Mouse (Mus musculus) MN1 (cell line): Measurements from ENCODE around the gene AC129217.1.

Experiments used
- DNase-seq: peaks from one replicate; pipeline ENCODE4 v3.0.0-alpha.2; 2016; ENCODE audit warnings: low spot score

The AC129217.1 gene

DNA sequence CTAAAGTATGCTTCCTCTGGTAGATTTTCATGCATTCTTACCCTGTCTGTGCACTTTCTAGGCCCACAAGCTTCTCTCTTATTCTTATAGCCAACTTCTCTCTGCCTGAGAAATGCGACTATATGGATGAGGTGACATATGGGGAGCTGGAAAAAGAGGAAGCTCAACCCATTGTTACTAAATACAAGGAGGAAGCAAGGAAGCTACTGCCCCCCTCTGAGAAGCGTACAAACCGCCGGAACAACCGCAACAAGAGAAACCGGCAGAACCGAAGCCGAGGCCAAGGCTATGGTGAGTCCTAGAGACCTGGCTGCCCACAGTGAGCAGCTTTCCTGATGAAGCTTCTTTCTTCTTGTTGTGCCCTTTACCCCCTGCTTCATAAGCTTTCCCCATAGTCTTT, at the start of gene AC129217.1:
TSS of gene AC129217.1 (plus strand) at position 114 of the 400 bp plus-strand sequence.
- no peak for DNase-seq

DNA sequence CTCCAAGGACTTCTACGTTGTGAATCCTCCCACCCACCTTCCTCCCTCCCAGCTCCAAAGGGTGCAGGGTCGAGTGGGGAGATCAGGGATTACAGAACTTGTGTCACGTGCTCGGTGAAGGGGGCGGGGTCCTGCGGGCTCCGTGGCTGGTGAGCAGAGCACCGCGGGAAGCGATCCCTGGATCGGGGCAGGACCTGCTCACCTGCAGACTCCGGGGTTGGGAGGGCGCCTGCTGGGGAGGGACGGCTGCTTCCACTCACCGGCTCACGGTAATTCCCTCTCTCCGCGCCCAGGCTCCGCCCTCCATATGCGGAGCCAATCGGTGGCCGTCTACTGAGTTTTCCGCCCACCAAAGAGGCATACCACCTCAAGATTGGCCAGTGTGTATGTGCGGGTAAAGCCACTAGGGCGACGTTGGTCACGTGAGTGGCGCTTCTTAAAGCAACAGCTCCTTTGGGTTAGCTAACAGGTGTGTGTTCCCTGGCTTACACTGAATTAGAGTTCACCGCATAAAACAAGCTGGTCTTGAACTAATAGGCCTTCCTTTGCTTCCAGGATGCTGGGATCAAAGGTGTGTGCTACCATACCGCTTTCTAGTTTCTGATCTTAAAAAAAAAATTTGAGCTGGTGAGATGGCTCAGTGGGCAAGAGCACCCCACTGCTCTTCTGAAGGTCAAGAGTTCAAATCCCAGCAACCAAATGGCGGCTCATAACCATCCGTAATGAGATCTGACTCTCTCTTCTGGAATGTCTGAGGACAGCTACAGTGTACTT, 43.4 kb upstream of the AC129217.1 start, which contains the start of gene Taf6l:
TSS of gene Taf6l (minus strand) at position 410 of the 774 bp plus-strand sequence.
- peak; percentile 91 for DNase-seq

DNA sequence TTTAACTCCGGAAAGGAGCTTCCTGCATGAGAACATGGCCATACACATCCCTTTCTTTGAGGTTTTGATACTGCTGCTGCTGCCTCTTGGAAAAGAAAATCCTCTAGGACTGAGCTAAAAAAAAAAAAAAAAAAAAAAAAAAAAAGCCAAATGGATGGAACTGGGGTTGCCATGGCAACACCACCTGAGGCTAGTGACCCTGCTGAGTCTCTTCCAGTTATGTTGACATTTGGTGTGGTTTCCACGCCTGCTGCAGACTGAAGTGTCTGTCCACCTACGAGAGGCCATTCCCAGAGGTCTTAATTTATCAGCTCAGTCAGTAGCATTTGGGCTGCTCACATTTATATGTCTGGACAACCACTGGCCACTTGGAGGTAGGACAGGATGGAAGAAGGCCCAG, 41.1 kb upstream of the AC129217.1 start:
- peak; percentile 59 for DNase-seq

DNA sequence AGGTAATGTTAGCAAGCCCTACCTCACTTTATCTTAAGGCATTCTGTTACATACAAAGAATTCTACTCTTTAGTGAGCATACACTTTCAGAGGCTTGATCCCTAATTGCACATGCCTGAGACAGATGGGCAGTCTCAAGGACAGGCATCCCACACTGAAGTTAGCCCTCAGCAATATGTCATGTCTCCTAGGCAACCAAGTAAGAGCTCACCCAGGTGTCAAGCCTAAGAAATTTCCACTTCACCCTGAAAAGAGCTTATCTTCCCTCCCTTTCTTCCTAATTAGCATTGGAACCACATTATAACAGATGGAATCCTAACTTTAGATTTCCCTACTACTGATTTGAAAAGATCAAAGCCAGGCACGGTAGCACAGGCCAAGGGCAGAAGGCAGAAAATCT, 40.4 kb upstream of the AC129217.1 start:
- DNase-seq: no peak

DNA sequence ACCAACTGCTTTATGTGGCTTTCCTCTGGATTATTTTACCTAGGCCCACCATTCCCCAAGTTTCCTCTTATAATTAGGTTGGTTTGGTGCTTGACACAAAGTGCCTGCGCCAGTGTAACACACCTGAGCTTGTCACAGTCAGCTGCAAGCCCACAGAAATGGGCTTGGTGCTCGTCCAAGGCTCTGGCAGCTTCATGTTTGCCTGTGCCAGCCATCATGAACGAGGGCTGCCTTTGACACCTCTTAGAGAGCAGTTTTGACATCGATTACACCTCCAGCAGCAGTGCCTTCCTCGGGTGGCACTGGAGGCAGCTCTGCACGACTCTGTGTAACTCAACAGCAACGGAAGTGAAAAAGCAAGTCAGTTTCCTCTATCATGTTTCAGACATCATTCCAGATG, 39.4 kb upstream of the AC129217.1 start:
- no peak for DNase-seq

DNA sequence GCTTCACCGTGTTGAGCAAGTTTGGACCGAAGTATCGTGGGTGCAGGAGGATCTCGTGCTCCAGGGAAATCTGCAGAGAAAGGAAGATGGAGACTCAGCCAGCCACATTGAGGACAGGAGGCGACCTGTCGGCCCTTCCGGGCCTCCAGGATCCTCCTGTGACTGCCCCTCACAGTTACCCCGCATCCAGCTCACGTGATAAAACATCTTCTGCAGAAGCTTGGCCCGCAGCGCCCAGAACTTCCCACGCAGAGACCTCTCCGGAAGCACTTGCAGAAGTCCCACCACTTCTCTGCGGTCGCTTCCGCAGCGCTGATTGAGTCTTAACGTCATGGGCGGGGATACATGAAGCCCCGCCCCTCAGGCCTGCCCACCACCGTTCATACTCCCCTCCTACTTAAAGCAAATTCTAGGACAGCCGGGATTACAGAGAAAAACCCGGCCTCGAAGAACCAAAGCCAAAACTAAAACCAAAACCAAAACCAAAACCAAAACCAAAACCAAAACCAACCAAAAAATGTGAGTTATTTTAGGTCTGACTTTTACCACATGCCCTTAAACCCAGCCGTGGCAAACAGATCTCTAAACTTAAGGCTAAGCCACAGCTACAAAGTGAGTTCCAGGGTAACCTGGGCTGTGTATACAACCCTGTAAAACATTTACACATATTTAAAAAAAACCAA, 31.2 kb upstream of the AC129217.1 start, which contains the start of gene Polr2g:
TSS of gene Polr2g (minus strand) at position 314 of the 683 bp plus-strand sequence.
- peak; percentile 85 for DNase-seq

DNA sequence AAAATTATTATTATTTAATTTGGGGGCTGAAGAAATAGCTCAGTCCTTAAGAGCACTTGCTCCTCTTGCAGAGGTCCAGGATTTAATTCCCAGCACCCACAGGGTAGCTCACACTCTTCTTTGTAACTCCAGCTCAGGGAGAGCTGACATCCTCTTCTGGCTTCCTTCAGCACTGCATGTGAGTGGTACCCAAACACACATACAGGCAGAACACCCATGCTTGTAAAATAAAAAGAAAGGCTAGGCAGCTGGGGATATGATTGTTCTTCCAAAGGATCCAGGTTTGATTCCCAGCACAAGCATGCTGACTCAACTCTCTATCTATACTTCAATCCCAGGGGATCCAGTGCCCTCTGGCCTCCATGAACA, 30.6 kb upstream of the AC129217.1 start:
- no peak for DNase-seq

DNA sequence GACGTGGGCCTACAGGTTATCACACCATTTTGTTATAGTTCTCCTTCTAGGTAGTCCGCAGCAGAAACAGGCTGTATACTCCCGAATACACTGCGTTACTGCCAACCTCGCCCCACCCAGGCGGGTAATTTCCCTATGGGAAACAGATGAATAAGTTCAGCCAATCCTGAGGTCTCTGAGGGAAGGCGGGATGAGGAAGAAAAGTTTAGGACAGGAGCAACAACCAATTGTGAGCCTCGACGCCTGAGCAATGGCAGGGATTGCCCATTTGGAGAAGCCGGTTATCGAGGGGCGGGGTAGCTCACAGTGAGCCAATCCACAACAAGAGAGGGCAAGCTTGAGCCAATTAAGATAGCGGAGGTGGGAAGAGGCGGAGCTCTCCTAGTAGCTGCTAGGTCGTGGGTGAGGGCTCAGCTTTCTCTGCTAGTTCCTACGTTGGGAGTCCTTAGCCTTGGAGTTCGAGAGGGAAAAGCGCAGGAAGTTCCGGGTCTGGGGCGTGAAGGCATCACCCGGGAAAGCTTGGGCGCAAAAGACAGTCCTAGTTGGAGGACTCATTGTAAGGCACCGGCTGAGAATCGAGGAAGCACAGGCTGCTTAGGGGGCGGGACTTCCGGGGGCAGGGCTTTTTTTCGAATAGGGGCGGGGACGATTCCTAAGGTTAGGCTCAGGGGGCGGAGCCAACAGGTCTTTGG, 27.3 kb upstream of the AC129217.1 start, which contains the start of gene Zbtb3:
TSS of gene Zbtb3 (plus strand) at position 426 of the 692 bp plus-strand sequence.
- peak; percentile 95 for DNase-seq

DNA sequence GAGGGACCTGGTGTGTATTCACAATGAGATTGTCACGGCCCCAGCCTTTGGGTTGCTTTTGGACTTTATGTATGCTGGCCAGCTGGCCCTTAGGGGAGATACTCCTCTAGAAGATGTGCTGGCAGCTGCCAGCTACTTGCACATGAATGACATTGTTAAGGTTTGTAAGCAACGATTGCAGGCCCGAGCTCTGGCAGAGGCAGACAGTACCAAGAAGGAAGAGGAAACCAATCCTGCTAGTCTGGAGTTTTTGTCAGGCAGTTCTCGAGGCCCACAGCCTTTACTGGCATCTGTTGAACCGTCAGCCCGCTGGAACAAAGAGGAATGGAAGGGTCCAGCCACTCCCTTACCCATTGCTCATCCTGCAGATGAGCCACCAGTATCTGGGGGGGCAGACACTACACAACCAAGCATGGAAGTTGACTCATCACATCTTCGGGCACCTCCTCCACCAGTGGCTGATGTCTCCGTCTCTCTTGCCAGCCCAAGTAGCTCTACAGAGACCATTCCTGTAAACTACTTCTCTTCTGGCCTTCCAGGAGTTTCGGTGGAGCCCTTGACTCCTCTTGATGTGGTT, 26.3 kb upstream of the AC129217.1 start:
- DNase-seq: no peak

DNA sequence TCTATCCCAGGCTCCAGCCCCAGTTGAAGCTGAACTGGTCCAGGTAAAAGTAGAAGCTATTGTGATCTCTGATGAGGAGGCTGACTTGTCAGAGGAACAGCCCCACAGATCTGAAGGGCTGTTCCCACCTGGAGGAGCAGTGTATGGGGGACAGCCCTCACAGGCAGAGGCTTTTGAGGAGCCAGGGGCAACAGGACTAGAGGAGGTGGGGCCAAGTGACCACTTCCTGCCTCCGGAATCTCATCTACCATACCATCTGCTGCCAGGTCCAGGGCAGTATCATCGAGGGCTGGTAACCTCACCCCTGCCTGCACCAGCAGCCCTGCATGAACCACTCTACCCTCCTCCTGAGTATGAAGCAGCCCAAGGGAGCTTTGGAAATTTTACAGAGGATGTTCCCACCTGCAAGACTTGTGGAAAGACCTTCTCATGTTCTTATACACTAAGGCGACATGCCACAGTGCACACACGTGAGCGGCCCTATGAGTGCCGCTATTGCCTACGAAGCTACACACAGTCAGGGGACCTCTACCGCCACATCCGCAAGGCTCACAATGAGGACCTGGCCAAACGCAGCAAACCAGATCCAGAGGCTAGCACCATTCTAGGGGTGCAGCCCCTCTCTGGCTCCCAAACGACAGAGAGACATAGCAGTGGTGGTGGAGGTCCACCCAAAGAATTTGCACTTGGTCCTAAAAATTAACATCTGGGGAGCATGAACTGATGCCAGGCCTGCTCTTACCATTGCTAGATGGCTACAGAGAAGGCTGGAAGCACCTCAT, 25.5 kb upstream of the AC129217.1 start:
- DNase-seq: no peak

DNA sequence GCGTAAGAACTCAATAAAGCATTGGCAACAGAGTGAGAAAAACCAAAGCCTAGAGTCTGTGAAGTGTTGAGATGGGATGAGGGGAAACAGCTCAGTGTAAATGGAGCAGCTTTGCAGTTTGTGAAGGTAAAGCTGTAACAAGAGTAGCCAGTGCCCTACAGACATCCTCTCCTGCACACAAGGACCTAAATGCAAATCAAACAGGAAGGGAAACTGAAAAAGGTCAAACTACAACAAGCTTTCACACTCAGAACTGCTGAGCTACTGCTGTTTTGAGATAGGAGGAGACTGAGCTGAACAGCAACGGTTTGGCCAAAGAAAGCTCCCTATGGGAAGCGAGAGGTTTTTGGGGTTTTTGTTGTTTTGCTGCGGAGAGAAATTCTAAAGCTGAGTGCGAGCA, 22.8 kb upstream of the AC129217.1 start:
- DNase-seq: no peak

DNA sequence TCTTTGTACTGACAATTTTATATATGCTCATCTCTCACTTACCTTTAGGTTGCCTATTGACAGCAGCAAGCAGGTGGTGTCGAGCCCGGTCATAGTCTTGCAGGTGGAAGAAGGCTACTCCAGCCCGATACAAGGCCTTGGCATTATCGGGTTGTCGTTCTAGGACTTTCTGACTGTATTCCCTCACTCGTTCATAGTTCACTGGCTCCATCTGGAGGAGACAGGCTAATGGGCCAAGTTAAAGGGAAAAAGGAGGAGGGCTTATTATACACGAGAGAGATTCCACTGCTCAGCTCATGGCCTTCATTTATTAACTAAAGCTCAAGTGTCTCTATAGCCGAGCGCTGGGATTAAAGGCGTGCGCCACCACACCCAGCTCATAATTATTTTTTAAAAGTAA, 13.8 kb upstream of the AC129217.1 start:
- peak; percentile 35 for DNase-seq

DNA sequence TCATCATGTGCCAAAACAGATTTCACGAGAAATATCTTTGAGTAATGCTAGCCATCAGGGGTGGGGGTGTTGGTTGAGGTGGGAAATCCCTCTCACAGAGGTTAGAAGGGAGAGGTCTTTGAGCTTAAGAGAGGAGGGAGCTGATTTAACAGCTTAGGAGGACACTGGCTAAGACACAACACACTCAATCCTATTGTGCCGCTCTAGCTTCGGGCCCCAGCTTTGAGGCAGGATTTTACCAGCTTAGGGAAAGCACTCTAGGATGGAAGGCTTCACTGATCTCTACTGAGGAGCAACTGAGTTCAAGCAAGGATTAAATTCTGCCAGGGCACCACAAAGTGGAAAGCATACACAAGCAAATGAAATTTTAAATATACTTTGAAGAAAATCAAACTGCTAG, 12.6 kb upstream of the AC129217.1 start:
- no peak for DNase-seq

DNA sequence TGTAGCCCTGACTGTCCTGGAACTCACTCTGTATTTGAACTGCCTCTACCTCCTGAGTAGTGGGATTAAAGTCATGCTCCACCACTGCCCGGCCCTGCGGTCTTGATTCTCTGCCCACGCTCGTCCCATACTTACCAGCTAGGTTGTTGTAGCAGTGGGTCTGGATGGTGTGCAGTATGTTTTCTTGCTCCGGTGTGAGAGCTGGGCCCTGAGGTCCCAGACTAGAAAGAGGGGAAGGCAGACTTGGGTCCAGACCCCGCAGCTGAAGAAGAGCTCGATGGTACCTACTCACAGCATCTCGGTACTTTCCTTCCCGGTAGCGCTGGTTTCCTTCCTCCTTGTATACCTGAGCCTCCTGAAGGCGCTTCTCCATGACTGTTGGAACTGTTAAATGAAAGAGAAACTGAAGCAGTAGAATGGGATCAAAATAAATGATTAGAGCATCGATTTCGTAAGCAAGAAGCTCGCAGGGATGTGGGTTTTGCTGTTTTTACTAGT, 11.2 kb upstream of the AC129217.1 start:
- no peak for DNase-seq

DNA sequence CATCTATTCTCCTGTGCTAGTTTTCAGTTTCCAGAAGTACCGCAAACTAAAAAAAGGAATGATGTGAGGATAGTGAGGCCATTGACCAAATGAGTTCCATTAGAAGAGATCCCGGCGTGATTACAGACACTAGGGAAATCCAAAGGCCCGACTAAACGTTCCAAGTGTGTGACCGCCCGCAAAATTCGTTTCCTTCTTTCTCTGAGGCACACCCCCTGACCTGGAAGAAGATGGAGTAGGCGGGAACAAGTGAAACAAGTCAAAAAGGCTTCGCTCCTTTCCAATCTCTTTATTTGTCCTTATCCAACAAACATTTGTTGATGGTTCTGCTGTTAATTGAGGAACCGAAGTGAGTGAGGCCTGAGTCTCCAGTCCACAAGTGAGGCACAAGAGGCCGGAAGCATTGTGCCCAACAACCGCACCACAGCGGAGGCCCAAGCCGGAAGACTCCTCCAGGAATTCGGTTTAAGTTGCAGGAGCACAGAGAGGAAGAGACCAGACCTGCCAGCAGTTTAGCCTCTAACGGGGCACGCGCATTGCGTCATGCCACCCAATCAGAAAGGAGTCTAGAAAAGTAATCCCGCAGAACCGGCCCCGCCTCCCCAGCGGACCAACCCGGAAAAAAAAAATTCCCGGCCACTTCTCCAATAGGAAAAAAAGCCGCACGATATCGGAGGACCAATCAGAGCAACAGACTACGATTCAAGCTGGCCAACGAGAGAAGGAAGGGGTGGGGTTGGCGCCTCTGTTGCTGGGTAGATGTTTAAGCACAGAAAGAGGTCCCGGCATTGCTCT, 10.6 kb upstream of the AC129217.1 start, which contains the start of gene Ttc9c:
TSS of gene Ttc9c (minus strand) at position 533 of the 795 bp plus-strand sequence.
- peak; percentile 97 for DNase-seq

DNA sequence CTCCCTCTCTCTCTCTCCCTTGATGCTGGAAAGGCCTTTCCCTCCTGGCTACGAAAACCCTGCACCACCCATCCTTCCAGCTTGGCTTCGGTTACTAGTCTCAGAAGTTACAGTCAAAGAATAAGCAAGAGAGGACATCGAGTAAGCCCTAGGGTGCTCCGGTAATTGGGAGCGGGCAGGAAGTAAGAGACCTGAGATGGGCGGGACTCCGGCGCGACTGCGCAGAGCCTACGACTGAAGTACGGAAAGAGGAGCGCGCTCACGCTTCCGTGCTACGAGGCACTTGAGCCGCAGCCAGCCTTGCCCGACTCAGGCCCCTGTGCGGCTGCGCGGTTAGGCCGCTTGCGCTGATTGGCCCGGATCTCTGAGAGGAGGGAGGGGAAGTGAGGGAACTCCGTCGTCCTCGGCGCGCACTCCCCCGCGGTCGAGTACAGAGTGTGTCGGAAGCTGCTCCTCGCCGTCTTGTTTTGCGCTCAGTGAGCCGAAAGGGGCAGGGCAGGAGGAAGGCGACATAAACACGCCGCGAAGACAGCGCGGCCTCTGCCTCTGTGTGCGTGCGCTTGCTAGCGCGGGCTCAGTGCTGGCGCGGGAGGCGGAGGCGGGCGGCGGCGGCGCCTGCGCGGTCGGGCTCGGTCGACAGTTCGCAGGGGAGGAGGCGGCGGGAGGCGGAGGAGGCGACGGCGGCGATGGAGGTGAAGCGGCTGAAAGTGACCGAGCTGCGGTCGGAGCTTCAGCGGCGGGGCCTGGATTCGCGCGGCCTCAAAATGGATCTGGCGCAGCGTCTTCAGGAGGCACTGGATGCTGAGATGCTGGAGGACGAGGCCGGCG, 9.8 kb upstream of the AC129217.1 start, which contains the start of gene Hnrnpul2:
TSS of gene Hnrnpul2 (plus strand) at position 415 of the 828 bp plus-strand sequence.
- DNase-seq: peak; percentile 96

DNA sequence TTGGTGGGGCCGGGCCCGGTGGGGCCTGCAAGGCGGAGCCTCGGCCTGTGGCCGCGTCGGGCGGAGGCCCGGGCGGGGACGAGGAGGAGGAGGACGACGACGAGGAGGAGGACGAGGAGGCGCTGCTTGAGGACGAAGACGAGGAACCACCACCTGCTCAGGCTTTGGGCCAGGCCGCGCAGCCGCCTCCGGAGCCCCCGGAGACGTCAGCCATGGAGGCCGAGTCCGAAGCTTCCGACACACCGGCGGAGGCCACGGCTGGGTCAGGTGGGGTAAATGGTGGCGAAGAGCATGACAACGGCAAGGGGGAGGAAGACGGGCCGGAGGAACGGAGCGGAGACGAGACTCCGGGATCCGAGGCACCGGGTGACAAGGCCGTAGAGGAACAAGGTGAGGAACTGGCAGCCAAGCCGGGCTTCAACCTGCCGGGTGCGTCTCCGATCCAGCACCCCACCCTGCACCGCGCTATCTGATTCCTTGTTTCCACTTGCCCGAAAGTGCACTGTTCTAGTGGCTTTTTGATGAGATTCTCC, 9.1 kb upstream of the AC129217.1 start:
- no peak for DNase-seq

DNA sequence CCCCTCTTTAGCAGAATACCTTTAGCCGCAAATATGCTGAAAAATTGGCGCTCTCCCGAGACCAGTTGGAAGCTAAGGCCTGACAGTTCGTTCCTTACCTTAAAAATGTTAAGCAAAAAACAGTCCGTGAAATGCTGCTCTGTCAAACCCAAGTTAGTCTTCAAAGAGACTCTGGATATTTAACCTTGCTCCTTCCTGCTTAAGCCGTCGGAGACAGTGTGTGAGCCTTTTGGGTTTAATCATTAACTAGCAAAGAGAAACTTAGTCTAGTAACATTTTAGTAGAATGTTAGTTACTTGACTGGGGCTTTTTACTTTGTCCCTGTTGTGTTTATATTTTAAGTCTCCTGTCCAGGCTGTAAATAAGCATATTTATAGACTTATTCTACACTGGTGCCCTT, 8.4 kb upstream of the AC129217.1 start:
- DNase-seq: no peak

DNA sequence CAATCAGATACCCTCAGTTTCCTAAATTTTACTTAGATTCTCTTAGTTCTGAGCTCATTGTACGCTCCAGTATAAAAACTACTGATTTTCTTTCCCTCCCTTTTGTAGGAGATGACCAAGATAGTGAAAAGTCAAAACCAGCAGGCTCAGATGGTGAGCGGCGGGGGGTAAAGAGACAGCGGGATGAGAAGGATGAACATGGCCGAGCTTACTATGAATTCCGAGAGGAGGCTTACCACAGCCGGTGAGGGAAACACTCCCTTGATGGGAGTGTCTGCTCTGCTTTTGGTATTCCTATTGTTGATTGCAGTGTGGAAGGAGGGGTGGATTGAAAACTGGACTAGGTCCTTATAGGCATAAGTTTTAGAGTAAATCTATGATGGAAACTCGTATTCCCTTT, 6.9 kb upstream of the AC129217.1 start:
- DNase-seq: no peak
